Mouse (Mus musculus) kidney, postnatal 0 days (tissue): ENCODE results near the gene Arhgap31. TPM values are rescaled to one million over a fixed set of nuclear protein-coding genes. Genes with fewer than 3 reads are reported as not detected.
A peak's percentile ranks its signal among the peaks of the same experiment; 100 is the strongest.

ENCODE experiments used
- ATAC-seq: fragments of 200-750 bp; cut with Nextera tagmentation; replicated peaks from 2 replicates; pipeline ENCODE4 v1.8.0; 2017; ENCODE audit warnings: low read depth, moderate number of reproducible peaks, moderate TSS enrichment, moderate library complexity; ENCODE audit not compliant: low FRiP score
- DNase-seq: peaks from one replicate; pipeline ENCODE4 v3.0.0-alpha.2; 2016; ENCODE audit warnings: low spot score
- H3K27ac ChIP-seq: fragments of 300-500 bp; sonication (generic); 2 replicates; pipeline ENCODE4 v1.5.1; 2014; ENCODE audit warnings: mild to moderate bottlenecking
- H3K27me3 ChIP-seq: fragments of 300-500 bp; sonication (generic); 2 replicates; pipeline ENCODE4 v1.6.1; 2014; ENCODE audit warnings: low read length, mixed read lengths; ENCODE audit not compliant: insufficient read depth
- H3K36me3 ChIP-seq: fragments of 300-500 bp; sonication (generic); 2 replicates; pipeline ENCODE4 v1.6.1; 2014; ENCODE audit warnings: low read length, mixed read lengths; ENCODE audit not compliant: insufficient read depth
- H3K4me1 ChIP-seq: fragments of 300-500 bp; sonication (generic); replicated peaks from 2 replicates; pipeline ENCODE4 v1.6.1; 2014; ENCODE audit warnings: antibody characterized with exemption, low read length, mixed read lengths; ENCODE audit not compliant: insufficient read depth
- H3K4me2 ChIP-seq: fragments of 300-500 bp; sonication (generic); 2 replicates; pipeline ENCODE4 v1.6.1; 2014; ENCODE audit warnings: mild to moderate bottlenecking, low read length, moderate library complexity, mixed read lengths
- H3K4me3 ChIP-seq: fragments of 300-500 bp; sonication (generic); replicated peaks from 2 replicates; pipeline ENCODE4 v1.5.1; 2014; ENCODE audit warnings: low read depth, low read length
- H3K9ac ChIP-seq: fragments of 300-500 bp; sonication (generic); 2 replicates; pipeline ENCODE4 v1.6.1; 2014; ENCODE audit warnings: low read depth, low read length
- H3K9me3 ChIP-seq: fragments of 300-500 bp; sonication (generic); replicated peaks from 2 replicates; pipeline ENCODE4 v1.6.1; 2016; ENCODE audit warnings: low read length, inconsistent platforms, mixed read lengths
- CTCF ChIP-seq: IDR thresholded peaks from 2 replicates; pipeline ENCODE4 v1.5.1; 2016; ENCODE audit warnings: antibody characterized with exemption, low read depth, mild to moderate bottlenecking, moderate library complexity
- WGBS: fragments of 180-500 bp; shearing (Covaris S2); extraction: QIAGEN DNeasy Blood & Tissue Kit; methylation state at CpG from one replicate; pipeline ENCODE4 v1.1.7; 2014; 5-methylcytosine and 5-hydroxymethylcytosine counted together
- polyA plus RNA-seq: library from polyadenylated mRNA; unstranded; fragments of >200 nt; fragmentation: Nextera tagmentation; extraction: Ambion mirVana; gene quantifications from 2 replicates; pipeline ENCODE4 v1.2.1, GENCODE M21; 2015

Gene Arhgap31
- polyA plus RNA-seq, 1 experiment from 2014 or later, result 5.4 TPM

DNA sequence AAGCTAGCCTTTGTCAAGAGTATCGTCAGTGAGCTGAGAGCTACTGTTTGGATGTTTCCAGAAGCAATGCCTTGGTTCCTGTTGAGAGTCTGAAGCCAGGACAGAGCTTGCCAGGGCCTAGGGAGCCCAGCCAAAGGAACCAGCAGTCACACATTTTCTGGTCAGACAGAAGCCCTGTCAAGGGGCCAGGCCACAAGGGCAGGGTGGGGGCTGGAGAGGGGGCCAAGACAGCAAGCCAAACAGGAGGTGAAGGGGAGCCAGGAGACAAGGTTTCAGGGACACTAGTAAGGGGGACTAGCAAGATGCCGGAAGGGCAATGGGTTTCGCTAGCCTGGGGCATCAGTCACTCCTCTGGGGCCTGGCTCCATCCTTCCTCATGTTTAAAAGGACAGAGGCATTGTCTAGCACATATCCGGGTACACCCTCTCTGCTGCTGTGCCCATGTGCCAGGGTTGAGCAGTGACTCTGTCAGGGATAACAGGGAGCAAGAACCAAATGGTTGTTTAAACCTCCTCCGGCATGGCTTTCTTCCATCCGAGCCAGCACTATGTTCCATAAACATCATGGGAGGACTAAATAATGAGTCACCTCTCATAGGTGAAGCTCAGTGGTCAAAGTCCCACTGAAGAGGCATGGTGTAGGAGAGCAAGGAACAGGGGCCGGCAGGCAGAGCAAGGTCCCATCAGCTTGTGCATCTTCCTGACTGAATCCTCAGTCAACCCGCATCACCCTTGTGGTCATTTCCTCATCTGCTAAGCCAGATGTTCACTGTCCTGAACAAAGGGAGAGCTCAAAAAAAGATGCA, 44.0 kb downstream of the Arhgap31 start:
- no peaks in the 10 kb centered on the region for H3K27me3 ChIP-seq
- TF ChIP-seq CTCF, result no peak
- H3K27ac ChIP-seq, result no peak overlapping the region
- H3K4me1 ChIP-seq, result no peaks in the 10 kb centered on the region
- no peak for ATAC-seq
- no peak overlapping the region for H3K4me2 ChIP-seq
- 81% methylated on average over 8 of the region's 8 CpGs for WGBS
- no peaks in the 10 kb centered on the region for H3K36me3 ChIP-seq
- no peak for DNase-seq
- H3K9ac ChIP-seq, result no peak overlapping the region
- no peaks in the 10 kb centered on the region for H3K9me3 ChIP-seq
- no peak overlapping the region for H3K4me3 ChIP-seq

DNA sequence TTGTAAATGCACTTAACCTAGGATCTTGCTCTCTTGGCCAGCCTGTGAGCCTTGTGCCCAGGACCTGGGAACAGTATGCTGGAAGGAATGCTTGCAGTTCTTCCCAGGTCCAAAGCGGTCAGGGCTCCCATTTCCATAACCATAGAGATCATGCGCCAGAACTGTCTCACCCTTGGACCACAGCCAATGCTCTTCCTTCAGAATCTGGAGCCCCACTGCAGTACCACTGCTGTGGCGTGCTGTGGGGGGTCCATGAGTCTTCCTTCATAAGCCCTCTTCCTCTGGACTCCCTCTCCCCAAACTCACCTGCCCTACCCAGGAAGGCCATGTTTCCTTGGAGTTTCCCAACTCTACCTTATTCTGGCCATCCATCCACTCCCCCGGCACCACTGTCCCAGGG, 46.6 kb downstream of the Arhgap31 start:
- Histone ChIP-seq H3K9ac (no peak overlapping the region), H3K9me3 (no peaks in the 10 kb centered on the region), H3K4me3 (no peak overlapping the region), H3K4me2 (no peak overlapping the region), H3K36me3 (no peaks in the 10 kb centered on the region), H3K27me3 (no peaks in the 10 kb centered on the region), H3K4me1 (no peaks in the 10 kb centered on the region), H3K27ac (no peak overlapping the region)
- 87% methylated on average over 4 of the region's 4 CpGs for WGBS
- no peak for TF ChIP-seq CTCF
- ATAC-seq (no peak), DNase-seq (no peak)

DNA sequence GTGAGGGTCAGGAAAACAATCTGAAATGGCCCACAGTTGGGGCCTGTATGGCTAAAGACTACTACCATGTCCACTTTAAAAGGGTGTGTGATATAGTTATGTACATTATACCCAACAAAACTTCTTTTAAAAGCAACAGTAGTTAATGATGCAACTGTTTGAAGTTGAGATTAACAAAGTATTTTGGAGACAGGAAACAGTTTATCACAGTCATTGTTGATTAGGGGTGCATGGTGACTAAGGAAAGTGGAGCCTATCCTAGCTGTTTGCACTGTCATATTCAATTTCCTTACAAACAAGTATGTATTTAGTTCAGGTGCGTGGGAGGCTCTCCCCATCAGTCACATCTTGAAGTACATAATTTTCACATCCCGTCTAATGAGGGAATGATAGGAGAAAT, 47.1 kb downstream of the Arhgap31 start:
- ATAC-seq (no peak), DNase-seq (no peak)
- Histone ChIP-seq H3K9me3 (no peaks in the 10 kb centered on the region), H3K4me1 (no peaks in the 10 kb centered on the region), H3K36me3 (no peaks in the 10 kb centered on the region), H3K4me3 (no peak overlapping the region), H3K27me3 (no peaks in the 10 kb centered on the region), H3K4me2 (no peak overlapping the region), H3K27ac (no peak overlapping the region), H3K9ac (no peak overlapping the region)
- no peak for TF ChIP-seq CTCF
- 90% methylated on average over 2 of the region's 2 CpGs for WGBS

DNA sequence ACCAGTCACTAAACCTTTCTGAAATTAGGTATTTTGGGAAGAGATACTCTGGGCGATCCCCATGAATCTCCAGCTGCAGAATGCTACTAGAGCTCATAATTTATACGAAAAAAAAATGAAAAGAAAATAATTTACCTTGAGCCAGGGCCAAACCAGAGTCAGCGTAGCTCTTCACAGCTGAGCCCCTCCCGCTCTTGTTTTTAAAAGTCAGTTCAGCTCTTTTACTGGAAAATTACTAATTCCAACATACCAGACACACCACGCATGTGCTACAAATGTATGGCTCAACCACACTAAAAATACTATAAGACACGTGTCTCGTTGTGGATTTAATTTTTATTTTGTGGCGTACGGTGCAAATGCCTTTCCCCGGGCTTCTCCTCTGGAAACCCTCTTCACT, 50.5 kb downstream of the Arhgap31 start:
- Histone ChIP-seq H3K9me3 (no peaks in the 10 kb centered on the region), H3K4me1 (no peaks in the 10 kb centered on the region), H3K27me3 (no peaks in the 10 kb centered on the region), H3K9ac (no peak overlapping the region), H3K36me3 (no peaks in the 10 kb centered on the region), H3K4me3 (no peak overlapping the region), H3K27ac (no peak overlapping the region), H3K4me2 (no peak overlapping the region; the same call in 1 of the 2 replicates)
- peak; percentile 44 for DNase-seq
- ATAC-seq, result no peak
- WGBS, result 72% methylated on average over 10 of the region's 10 CpGs
- no peak for TF ChIP-seq CTCF

DNA sequence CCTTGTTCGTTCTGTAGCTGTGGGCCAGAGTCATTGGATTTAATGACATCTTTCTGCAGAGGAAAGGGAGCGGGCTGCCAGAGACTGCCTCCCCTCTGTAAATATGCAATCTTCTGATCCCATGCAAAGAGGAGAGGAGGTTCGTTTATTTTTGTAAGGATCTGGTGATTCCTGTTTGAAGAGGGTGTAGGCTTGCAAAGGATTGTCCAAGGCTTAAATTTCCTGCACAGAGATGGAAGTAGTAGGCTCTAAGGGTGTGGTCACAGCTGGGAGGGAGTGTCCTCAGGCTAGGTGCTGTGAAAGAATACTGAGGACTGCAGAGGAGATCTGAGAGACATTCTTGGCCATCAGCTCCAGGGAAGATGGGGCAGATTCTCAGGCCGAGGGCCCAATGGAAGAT, 58.8 kb downstream of the Arhgap31 start:
- H3K9me3 ChIP-seq, result no peaks in the 10 kb centered on the region
- peak; percentile 38 for DNase-seq
- peaks cover 16% of the 10 kb centered on the region for H3K4me1 ChIP-seq
- WGBS, result 25% methylated on average over 4 of the region's 4 CpGs
- H3K4me2 ChIP-seq, result no peak overlapping the region
- H3K9ac ChIP-seq, result no peak overlapping the region
- H3K27ac ChIP-seq, result no peak overlapping the region
- H3K27me3 ChIP-seq, result no peaks in the 10 kb centered on the region
- ATAC-seq, result no peak
- H3K4me3 ChIP-seq, result no peak overlapping the region
- TF ChIP-seq CTCF, result no peak
- no peaks in the 10 kb centered on the region for H3K36me3 ChIP-seq

DNA sequence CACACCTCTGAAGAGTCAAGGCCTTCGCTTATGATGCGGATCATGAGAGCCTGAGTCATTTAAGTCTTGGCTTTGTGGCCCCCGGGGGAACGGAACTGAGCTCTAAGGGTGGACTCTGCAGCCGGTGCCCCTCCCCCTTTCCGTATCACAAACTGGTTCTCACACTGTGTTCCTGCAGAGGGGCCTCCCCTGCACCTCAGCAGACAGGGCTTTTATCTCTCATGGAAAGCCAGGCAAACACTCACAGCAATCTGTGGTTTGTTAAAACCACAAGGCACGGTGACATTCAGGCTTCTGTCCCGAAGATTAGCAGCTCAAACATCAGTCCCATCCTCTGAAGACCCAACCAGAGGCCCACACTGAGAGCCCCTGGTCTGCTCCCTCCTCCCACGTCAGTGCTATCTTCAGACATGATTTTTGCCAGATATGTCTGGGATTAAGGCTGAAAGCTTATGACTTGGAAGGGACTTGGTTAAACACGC, 59.6 kb downstream of the Arhgap31 start:
- no peak overlapping the region for H3K4me2 ChIP-seq
- H3K9ac ChIP-seq, result no peak overlapping the region
- H3K4me1 ChIP-seq, result peaks cover 18% of the 10 kb centered on the region
- WGBS, result 27% methylated on average over 10 of the region's 10 CpGs
- no peaks in the 10 kb centered on the region for H3K27me3 ChIP-seq
- H3K4me3 ChIP-seq, result no peak overlapping the region
- TF ChIP-seq CTCF, result no peak
- peak; percentile 30 for DNase-seq
- no peaks in the 10 kb centered on the region for H3K9me3 ChIP-seq
- H3K36me3 ChIP-seq, result no peaks in the 10 kb centered on the region
- no peak for ATAC-seq
- no peak overlapping the region for H3K27ac ChIP-seq
